Comparison of ENCODE assay signal across 8 mouse cellular contexts in genomic region chr3:88914384-88914810, GRCm38 (mm10). TPM values are rescaled to one million over a fixed set of nuclear protein-coding genes. Genes with fewer than 3 reads are reported as not detected.
DNase-seq lines count a peak whose midpoint lies in the region; ATAC-seq and TF ChIP-seq lines count a peak whose summit lies in the region.

No protein-coding gene starts in this region.

- no peaks in the 10 kb centered on the region for H3K27me3 ChIP-seq in heart, embryonic 12.5 days (replicated peaks)
- H3K27me3 ChIP-seq in hindbrain, embryonic 13.5 days, result no peaks in the 10 kb centered on the region
- no peaks in the 10 kb centered on the region for H3K27me3 ChIP-seq in midbrain, embryonic 12.5 days

- H3K4me1 ChIP-seq in heart, embryonic 12.5 days (replicated peaks), result peaks cover 14% of the 10 kb centered on the region
- H3K4me1 ChIP-seq in bone marrow, adult 2 months (ENCODE audit: control insufficient read depth, insufficient read depth, low read length), result peaks cover 2% of the 10 kb centered on the region; the same call in 1 of the 2 replicates
- peaks cover 22% of the 10 kb centered on the region for H3K4me1 ChIP-seq in hindbrain, embryonic 13.5 days (replicated peaks)
- peaks cover 16% of the 10 kb centered on the region for H3K4me1 ChIP-seq in midbrain, embryonic 12.5 days

- peak overlapping the region; percentile 80 for H3K4me3 ChIP-seq in heart, embryonic 12.5 days
- peak overlapping the region; percentile 84 for H3K4me3 ChIP-seq in bone marrow, adult 2 months (replicated peaks; ENCODE audit: control insufficient read depth, low read depth, low read length)
- peak overlapping the region; percentile 75 for H3K4me3 ChIP-seq in hindbrain, embryonic 13.5 days
- H3K4me3 ChIP-seq in midbrain, embryonic 12.5 days, result peak overlapping the region; percentile 63

- TF ChIP-seq POLR2A in bone marrow, adult 2 months (IDR thresholded peaks at IDR 0.05; ENCODE audit: borderline replicate concordance, control insufficient read depth, low read depth, low read length), result no peak

- no peak for ATAC-seq in heart, embryonic 12.5 days (ENCODE audit: insufficient number of reproducible peaks, low FRiP score)
- no peak for ATAC-seq in hindbrain, embryonic 13.5 days (ENCODE audit: low FRiP score)
- no peak for ATAC-seq in midbrain, embryonic 12.5 days (ENCODE audit: low FRiP score, low read depth)

- 29% methylated on average over 8 of the region's 8 CpGs for WGBS in heart, embryonic 12.5 days
- 25% methylated on average over 8 of the region's 8 CpGs for whole genome bisulfite sequencing in bone marrow, adult 2 months
- 32% methylated on average over 8 of the region's 8 CpGs for WGBS in hindbrain, embryonic 13.5 days
- 35% methylated on average over 8 of the region's 8 CpGs for WGBS in midbrain, embryonic 12.5 days

- peak overlapping the region; percentile 76 for H3K27ac ChIP-seq in heart, embryonic 12.5 days (ENCODE audit: poor library complexity, severe bottlenecking)
- H3K27ac ChIP-seq in bone marrow, adult 2 months (ENCODE audit: control insufficient read depth, insufficient read depth, low read depth, low read length, poor library complexity), result peak overlapping the region; percentile 70; the same call in 1 of the 2 replicates
- H3K27ac ChIP-seq in hindbrain, embryonic 13.5 days, result peak overlapping the region; percentile 92
- peak overlapping the region; percentile 86 for H3K27ac ChIP-seq in midbrain, embryonic 12.5 days (replicated peaks)

- peaks cover 33% of the 10 kb centered on the region for H3K36me3 ChIP-seq in heart, embryonic 12.5 days
- peaks cover 31% of the 10 kb centered on the region for H3K36me3 ChIP-seq in hindbrain, embryonic 13.5 days
- H3K36me3 ChIP-seq in midbrain, embryonic 12.5 days, result peaks cover 26% of the 10 kb centered on the region

- TF ChIP-seq CTCF in bone marrow, adult 2 months (IDR thresholded peaks at IDR 0.05; ENCODE audit: control insufficient read depth, insufficient read depth, low read length), result no peak

- DNase-seq in heart, postnatal 14 days, result no peak
- DNase-seq in left cerebral cortex, postnatal 14 days (ENCODE audit: low spot score in 2 of 2), result no peak
- DNase-seq in adrenal gland, postnatal 10 days, result no peak
- no peak for DNase-seq in layer of hippocampus, postnatal 36 days

- H3K4me2 ChIP-seq in heart, embryonic 12.5 days, result peak overlapping the region; percentile 83
- H3K4me2 ChIP-seq in hindbrain, embryonic 13.5 days, result peak overlapping the region; percentile 75
- peak overlapping the region; percentile 80 for H3K4me2 ChIP-seq in midbrain, embryonic 12.5 days (replicated peaks)

- H3K9me3 ChIP-seq in heart, embryonic 12.5 days (replicated peaks), result no peaks in the 10 kb centered on the region
- H3K9me3 ChIP-seq in hindbrain, embryonic 13.5 days, result no peaks in the 10 kb centered on the region
- no peaks in the 10 kb centered on the region for H3K9me3 ChIP-seq in midbrain, embryonic 12.5 days

- H3K9ac ChIP-seq in heart, embryonic 12.5 days, result peak overlapping the region; percentile 89
- peak overlapping the region; percentile 87 for H3K9ac ChIP-seq in hindbrain, embryonic 13.5 days
- H3K9ac ChIP-seq in midbrain, embryonic 12.5 days (replicated peaks), result peak overlapping the region; percentile 66

- intact Hi-C loops in heart, postnatal 14 days (cut with DNase I), result no loop called here
- intact Hi-C loops in left cerebral cortex, postnatal 14 days (cut with DNase I), result no loop called here

RNA-seq across cellular contexts. Expression of gene Msto1, which starts 0.6 kb away (rescaled TPM):
- 48.9 and 52.4 TPM in 2 replicates for polyA plus RNA-seq in heart, embryonic 12.5 days (2016; fragmentation: Nextera tagmentation; extraction: Ambion mirVana)
- total RNA-seq in heart, postnatal 14 days (2021), result 10 to 100 TPM; 14.9 TPM
- polyA plus RNA-seq in bone marrow, adult 2 months (2011; ENCODE audit: insufficient read depth, insufficient read length, low replicate concordance, missing spikeins), result 5.5 and 13.7 TPM in 2 replicates
- polyA plus RNA-seq in hindbrain, embryonic 13.5 days (2015; fragmentation: Nextera tagmentation; extraction: Ambion mirVana), result 43.1 and 48.4 TPM in 2 replicates
- 44.3 and 46.1 TPM in 2 replicates for polyA plus RNA-seq in midbrain, embryonic 12.5 days (2016; fragmentation: Nextera tagmentation; extraction: Ambion mirVana)
- 10 to 100 TPM; 22.8 to 28.7 TPM for total RNA-seq in left cerebral cortex, postnatal 14 days (2021)
- 10 to 100 TPM; 23.9 to 27.2 TPM for total RNA-seq in adrenal gland, postnatal 10 days (2021)
- 10 to 100 TPM; 22.0 to 22.1 TPM for total RNA-seq in layer of hippocampus, postnatal 36 days (2021)

RNA-seq across cellular contexts. Expression of gene Ash1l, which starts 36.0 kb away (rescaled TPM):
- polyA plus RNA-seq in heart, embryonic 12.5 days (2016; fragmentation: Nextera tagmentation; extraction: Ambion mirVana), result 15.9 and 17.2 TPM in 2 replicates
- total RNA-seq in heart, postnatal 14 days (2021), result 10 to 100 TPM; 41.8 to 42.2 TPM
- polyA plus RNA-seq in bone marrow, adult 2 months (2011; ENCODE audit: insufficient read depth, insufficient read length, low replicate concordance, missing spikeins), result 9.8 and 18.8 TPM in 2 replicates
- 21.5 and 22.5 TPM in 2 replicates for polyA plus RNA-seq in hindbrain, embryonic 13.5 days (2015; fragmentation: Nextera tagmentation; extraction: Ambion mirVana)
- polyA plus RNA-seq in midbrain, embryonic 12.5 days (2016; fragmentation: Nextera tagmentation; extraction: Ambion mirVana), result 22.5 and 23.7 TPM in 2 replicates
- 10 to 100 TPM; 64.0 to 66.9 TPM for total RNA-seq in left cerebral cortex, postnatal 14 days (2021)
- total RNA-seq in adrenal gland, postnatal 10 days (2021), result 10 to 100 TPM; 34.4 to 44.4 TPM
- 10 to 100 TPM; 83.5 to 90.8 TPM for total RNA-seq in layer of hippocampus, postnatal 36 days (2021)

RNA-seq across cellular contexts. Expression of gene Dap3, which starts 36.6 kb away (rescaled TPM):
- 141 and 146 TPM in 2 replicates for polyA plus RNA-seq in heart, embryonic 12.5 days (2016; fragmentation: Nextera tagmentation; extraction: Ambion mirVana)
- 100 to 1,000 TPM; 116 to 126 TPM for total RNA-seq in heart, postnatal 14 days (2021)
- polyA plus RNA-seq in bone marrow, adult 2 months (2011; ENCODE audit: insufficient read depth, insufficient read length, low replicate concordance, missing spikeins), result 97.2 and 175 TPM in 2 replicates
- 135 and 140 TPM in 2 replicates for polyA plus RNA-seq in hindbrain, embryonic 13.5 days (2015; fragmentation: Nextera tagmentation; extraction: Ambion mirVana)
- 124 and 137 TPM in 2 replicates for polyA plus RNA-seq in midbrain, embryonic 12.5 days (2016; fragmentation: Nextera tagmentation; extraction: Ambion mirVana)
- total RNA-seq in left cerebral cortex, postnatal 14 days (2021), result 100 to 1,000 TPM; 109 to 111 TPM
- 100 to 1,000 TPM; 114 to 128 TPM for total RNA-seq in adrenal gland, postnatal 10 days (2021)
- total RNA-seq in layer of hippocampus, postnatal 36 days (2021), result 100 to 1,000 TPM; 112 to 118 TPM
